ENCODE assay signal across 14 mouse cellular contexts in the genomic region with DNA sequence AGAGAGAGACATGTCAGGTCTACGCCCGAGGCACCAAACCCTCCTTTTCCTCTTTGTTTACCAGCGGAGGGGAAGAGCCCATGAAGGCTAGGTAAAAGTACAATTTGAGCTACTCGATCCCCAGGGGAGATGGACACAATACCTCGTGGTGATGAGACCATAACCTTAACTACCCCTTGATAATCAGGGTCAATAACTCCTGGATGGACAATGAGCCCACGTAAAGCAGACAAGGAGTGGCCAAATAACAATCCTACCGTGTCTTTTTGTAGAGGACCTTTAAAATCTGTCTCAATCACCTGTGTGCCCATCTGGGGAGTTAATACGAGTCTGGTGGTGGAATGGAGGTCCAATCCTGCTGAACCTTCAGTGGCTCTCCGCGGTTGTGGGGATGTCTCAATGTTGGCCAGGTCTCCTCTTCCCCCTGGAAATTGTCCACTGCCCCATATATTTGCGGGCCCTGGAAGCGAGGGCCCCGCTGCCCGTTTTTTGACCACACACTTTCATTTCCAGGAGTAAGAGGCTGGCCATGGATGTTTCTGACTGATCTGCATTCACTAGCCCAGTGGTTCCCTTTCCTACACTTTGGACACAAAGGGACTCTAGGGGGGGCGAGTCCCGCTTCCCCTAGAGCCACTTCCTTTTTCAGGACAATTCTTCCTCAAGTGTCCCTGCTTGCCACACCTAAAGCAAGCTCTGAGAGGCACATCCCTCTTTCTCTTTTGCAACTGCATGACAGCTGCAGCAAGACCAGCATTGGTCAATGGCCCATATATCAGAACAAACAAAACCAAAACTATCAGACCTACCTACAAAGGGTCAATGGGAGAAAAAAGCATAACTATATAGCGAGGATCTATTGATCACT. TPM values are rescaled to one million over a fixed set of nuclear protein-coding genes. Genes with fewer than 3 reads are reported as not detected.
"Had no signal": no experiment of that assay in that cellular context is flagged by ENCODE, and none has a peak within 500 bp of the region (broad histone marks: within the 10 kb centered on the region; RNA-seq: fewer than 3 reads in every experiment).

No protein-coding gene starts in this region.

RNA-seq across cellular contexts. Expression of a gene that starts 40.0 kb away (rescaled TPM):
- total RNA-seq: layer of hippocampus, adult 8-10 months; layer of hippocampus, postnatal 10 days; layer of hippocampus, postnatal 36 days; left cerebral cortex, adult 2 months; left cerebral cortex, postnatal 10 days; left cerebral cortex, postnatal 36 days; megakaryocyte-erythroid progenitor cell, adult 5-6 weeks; midbrain, postnatal 0 days had no signal
- polyA plus RNA-seq: kidney, embryonic 15.5 days; limb, embryonic 12.5 days; midbrain, postnatal 0 days; neural tube, embryonic 12.5 days; neural tube, embryonic 15.5 days; stomach, embryonic 16.5 days; thymus, adult 2 months had no signal
